Mouse (Mus musculus): ENCODE results near the gene Trpm7. TPM values are rescaled to one million over a fixed set of nuclear protein-coding genes. Genes with fewer than 3 reads are reported as not detected.

The Trpm7 gene
- polyA plus RNA-seq (2014; fragmentation: Nextera tagmentation; extraction: Ambion mirVana), result 30.8 and 34.3 TPM in 2 replicates

DNA sequence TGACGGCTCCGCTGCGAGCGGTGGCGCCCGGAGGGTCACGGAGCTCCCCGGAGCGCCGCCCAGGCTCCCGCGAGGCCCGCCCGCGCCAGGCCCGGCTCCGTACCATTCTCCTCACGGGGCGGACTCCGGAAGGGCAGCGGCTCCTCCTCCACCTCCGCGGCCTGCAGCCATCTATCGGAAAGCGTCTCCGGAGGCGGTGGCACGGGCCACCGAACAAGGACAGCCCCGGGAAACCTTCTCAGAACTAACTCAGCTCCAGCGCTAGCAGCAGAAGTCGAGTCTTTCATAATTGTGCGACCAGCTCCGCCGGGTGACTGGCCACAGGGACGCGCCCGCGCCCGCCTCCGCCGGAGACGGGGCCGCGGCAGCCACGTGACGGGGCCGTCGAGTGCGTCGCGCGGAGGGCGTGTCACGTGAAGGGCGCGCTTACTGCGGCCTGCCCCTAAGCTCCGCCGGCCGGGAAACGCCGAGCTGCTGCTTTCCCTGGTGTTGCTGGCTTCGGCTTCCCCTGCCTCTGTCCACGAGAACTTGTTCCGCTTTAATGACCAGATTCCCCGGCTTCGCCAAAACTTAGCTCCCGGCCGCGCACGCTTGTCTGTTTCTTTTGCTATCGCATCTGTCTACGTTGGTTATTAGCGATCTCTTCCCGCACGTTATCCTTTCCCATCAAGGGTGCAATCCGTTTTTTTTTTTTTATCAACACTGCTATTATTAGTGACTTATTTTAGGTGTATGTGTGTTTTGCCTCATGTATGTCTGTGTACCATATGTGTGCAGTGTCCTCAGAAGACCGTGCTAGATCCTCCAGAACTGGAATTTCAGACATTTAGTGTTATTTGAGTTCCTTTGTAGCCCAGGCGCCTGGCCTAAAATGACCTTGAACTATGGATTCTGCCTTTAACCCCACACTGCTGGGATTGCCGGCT, at the start of gene Trpm7:
TSS of gene Trpm7 (minus strand) at position 360 of the 926 bp plus-strand sequence.
- H3K4me2 ChIP-seq (replicated peaks), result peak within 1 kb of the TSS; percentile 78
- H3K27ac ChIP-seq, result peak within 1 kb of the TSS; percentile 92
- DNase-seq (ENCODE audit: low spot score), result peak; percentile 94
- H3K27me3 ChIP-seq (ENCODE audit: control insufficient read depth, insufficient read depth, low read length), result no peaks in the 10 kb centered on the region
- no peaks in the 10 kb centered on the region for H3K36me3 ChIP-seq (replicated peaks; ENCODE audit: control insufficient read depth, insufficient read depth)
- H3K4me1 ChIP-seq (replicated peaks; ENCODE audit: control insufficient read depth, insufficient read depth, low read length), result peaks cover 18% of the 10 kb centered on the region
- H3K9me3 ChIP-seq (ENCODE audit: control insufficient read depth, low read length), result no peaks in the 10 kb centered on the region
- ATAC-seq (ENCODE audit: low FRiP score), result peak; percentile 98
- under 1% methylated on average over 63 of the region's 81 CpGs for WGBS
- peak within 1 kb of the TSS; percentile 75 for H3K4me3 ChIP-seq (replicated peaks; ENCODE audit: low read length)
- H3K9ac ChIP-seq, result peak within 1 kb of the TSS; percentile 81

DNA sequence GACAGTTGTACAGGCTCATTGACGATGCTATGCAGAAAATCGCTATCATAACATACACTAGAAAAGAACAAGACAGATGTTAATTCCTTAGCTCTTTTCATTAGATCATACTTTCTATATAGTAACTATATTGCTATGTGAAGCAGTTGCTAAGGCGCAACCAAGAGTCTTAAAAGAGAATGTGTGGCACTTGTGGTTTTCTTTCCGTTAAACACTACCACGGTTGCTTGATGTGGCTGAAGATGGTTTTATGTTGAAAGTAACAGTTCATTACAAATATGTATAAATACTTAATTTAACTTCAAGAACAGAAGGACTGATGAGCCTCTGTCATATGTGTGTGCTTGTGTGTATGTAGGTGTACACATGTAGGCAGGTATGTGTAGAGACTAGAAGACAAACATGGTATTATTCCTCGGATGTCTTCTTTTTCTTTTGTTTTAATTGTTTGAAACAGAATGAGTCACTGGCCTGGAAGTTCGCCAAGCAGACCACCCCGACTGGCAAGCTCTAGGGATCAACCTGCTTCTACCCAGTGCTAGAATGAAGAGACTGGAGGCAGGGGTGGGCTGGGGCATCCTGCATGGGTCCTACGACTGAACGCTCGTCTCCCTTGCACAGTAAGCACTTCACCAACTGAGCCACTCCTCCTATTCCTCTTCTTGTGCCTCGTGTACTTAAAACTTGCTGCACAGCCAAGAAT, 44.5 kb upstream of the Trpm7 start:
- Histone ChIP-seq H3K4me1 (replicated peaks; ENCODE audit: control insufficient read depth, insufficient read depth, low read length) (no peaks in the 10 kb centered on the region), H3K4me3 (replicated peaks; ENCODE audit: low read length) (no peak overlapping the region), H3K9me3 (ENCODE audit: control insufficient read depth, low read length) (no peaks in the 10 kb centered on the region), H3K4me2 (replicated peaks) (no peak overlapping the region), H3K27me3 (ENCODE audit: control insufficient read depth, insufficient read depth, low read length) (no peaks in the 10 kb centered on the region), H3K9ac (no peak overlapping the region), H3K36me3 (replicated peaks; ENCODE audit: control insufficient read depth, insufficient read depth) (peaks cover 86% of the 10 kb centered on the region), H3K27ac (no peak overlapping the region)
- ATAC-seq (ENCODE audit: low FRiP score) (no peak), DNase-seq (ENCODE audit: low spot score) (no peak)
- WGBS, result 83% methylated on average over 12 of the region's 12 CpGs

DNA sequence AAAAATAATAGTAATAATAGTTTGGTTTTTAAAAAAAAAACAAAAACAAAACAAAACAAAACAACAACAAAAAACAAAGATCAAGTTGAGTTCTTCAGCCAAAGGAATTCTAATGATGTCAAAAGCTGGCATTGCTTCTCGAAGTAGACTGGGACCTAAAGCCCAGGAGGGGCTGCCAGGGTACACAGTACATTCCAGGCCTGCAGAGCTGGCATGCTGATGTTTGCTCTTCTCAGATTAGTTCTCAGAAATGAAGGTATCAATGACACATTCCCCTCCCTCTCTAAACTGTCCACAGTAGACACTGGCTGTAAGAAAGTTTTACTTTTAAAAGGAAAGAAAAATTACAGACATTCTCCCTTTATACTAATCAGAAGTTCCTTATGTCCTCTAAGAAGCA, 40.2 kb upstream of the Trpm7 start:
- ATAC-seq (ENCODE audit: low FRiP score) (no peak), DNase-seq (ENCODE audit: low spot score) (no peak)
- H3K27me3 ChIP-seq (ENCODE audit: control insufficient read depth, insufficient read depth, low read length), result no peaks in the 10 kb centered on the region
- no peak overlapping the region for H3K4me2 ChIP-seq (replicated peaks)
- no peak overlapping the region for H3K27ac ChIP-seq
- no peaks in the 10 kb centered on the region for H3K4me1 ChIP-seq (replicated peaks; ENCODE audit: control insufficient read depth, insufficient read depth, low read length)
- no peaks in the 10 kb centered on the region for H3K9me3 ChIP-seq (ENCODE audit: control insufficient read depth, low read length)
- H3K9ac ChIP-seq, result no peak overlapping the region
- 82% methylated on average over 1 of the region's 1 CpGs for WGBS
- no peak overlapping the region for H3K4me3 ChIP-seq (replicated peaks; ENCODE audit: low read length)
- H3K36me3 ChIP-seq (replicated peaks; ENCODE audit: control insufficient read depth, insufficient read depth), result peaks cover 80% of the 10 kb centered on the region

DNA sequence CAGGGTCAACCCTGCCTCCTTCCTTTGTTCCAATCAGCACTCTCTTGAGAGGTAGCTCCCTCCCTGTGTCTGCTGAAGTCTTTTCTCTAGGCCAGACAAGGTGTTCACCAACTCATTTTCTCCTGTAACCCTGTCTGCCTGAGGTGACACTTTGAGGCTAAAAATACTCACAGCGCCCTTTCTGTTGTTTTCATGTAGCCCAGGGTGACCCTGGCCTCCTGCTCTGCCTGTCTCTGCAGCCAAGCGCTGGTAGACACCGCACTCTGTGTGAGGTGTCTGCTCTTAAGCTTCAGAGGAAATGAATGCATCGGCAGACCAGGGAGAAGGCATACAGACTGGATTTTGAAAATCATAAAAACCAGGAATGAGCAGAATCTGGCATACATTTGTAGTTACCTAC, 38.1 kb upstream of the Trpm7 start:
- no peak overlapping the region for H3K9ac ChIP-seq
- no peaks in the 10 kb centered on the region for H3K27me3 ChIP-seq (ENCODE audit: control insufficient read depth, insufficient read depth, low read length)
- no peaks in the 10 kb centered on the region for H3K4me1 ChIP-seq (replicated peaks; ENCODE audit: control insufficient read depth, insufficient read depth, low read length)
- 67% methylated on average over 4 of the region's 4 CpGs for WGBS
- ATAC-seq (ENCODE audit: low FRiP score), result no peak
- no peak overlapping the region for H3K4me3 ChIP-seq (replicated peaks; ENCODE audit: low read length)
- DNase-seq (ENCODE audit: low spot score), result no peak
- peaks cover 58% of the 10 kb centered on the region for H3K36me3 ChIP-seq (replicated peaks; ENCODE audit: control insufficient read depth, insufficient read depth)
- no peaks in the 10 kb centered on the region for H3K9me3 ChIP-seq (ENCODE audit: control insufficient read depth, low read length)
- H3K27ac ChIP-seq, result no peak overlapping the region
- H3K4me2 ChIP-seq (replicated peaks), result no peak overlapping the region

- Histone ChIP-seq H3K27me3 (ENCODE audit: control insufficient read depth, insufficient read depth, low read length) (no peaks in the 10 kb centered on the region), H3K36me3 (replicated peaks; ENCODE audit: control insufficient read depth, insufficient read depth) (peaks cover 69% of the 10 kb centered on the region), H3K4me2 (replicated peaks) (no peak overlapping the region), H3K9ac (no peak overlapping the region), H3K4me1 (replicated peaks; ENCODE audit: control insufficient read depth, insufficient read depth, low read length) (no peaks in the 10 kb centered on the region), H3K4me3 (replicated peaks; ENCODE audit: low read length) (no peak overlapping the region), H3K9me3 (ENCODE audit: control insufficient read depth, low read length) (no peaks in the 10 kb centered on the region), H3K27ac (no peak overlapping the region)
- DNase-seq (ENCODE audit: low spot score) (no peak), ATAC-seq (ENCODE audit: low FRiP score) (no peak)
- WGBS, result 77% methylated on average over 3 of the region's 3 CpGs
Measured at GRCm38 (mm10) chr2:126904162-126904561, 28.1 kb upstream of the Trpm7 start.

DNA sequence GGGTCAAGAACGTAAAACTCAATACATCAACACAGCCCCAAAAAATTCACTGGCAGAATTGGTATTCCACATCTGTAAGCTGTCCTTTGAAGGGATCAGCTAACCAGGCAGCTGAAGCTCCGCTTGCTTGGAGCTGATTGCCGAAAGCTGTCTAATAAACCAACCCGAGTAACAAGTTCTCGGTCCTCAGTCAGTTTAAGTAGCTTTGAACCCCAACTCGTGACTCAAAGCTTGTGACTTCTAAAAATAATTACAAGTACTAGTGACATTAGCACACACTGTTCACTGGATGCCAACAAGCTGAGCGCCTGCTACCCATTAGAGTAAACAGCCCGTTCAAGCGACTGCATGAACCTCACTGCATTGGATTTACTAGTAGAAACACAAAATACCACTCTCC, 21.5 kb upstream of the Trpm7 start:
- Histone ChIP-seq H3K27ac (no peak overlapping the region), H3K27me3 (ENCODE audit: control insufficient read depth, insufficient read depth, low read length) (no peaks in the 10 kb centered on the region), H3K9me3 (ENCODE audit: control insufficient read depth, low read length) (no peaks in the 10 kb centered on the region), H3K9ac (no peak overlapping the region), H3K36me3 (replicated peaks; ENCODE audit: control insufficient read depth, insufficient read depth) (peaks cover 52% of the 10 kb centered on the region), H3K4me3 (replicated peaks; ENCODE audit: low read length) (no peak overlapping the region), H3K4me2 (replicated peaks) (no peak overlapping the region), H3K4me1 (replicated peaks; ENCODE audit: control insufficient read depth, insufficient read depth, low read length) (no peaks in the 10 kb centered on the region)
- WGBS, result 90% methylated on average over 9 of the region's 9 CpGs
- ATAC-seq (ENCODE audit: low FRiP score) (no peak), DNase-seq (ENCODE audit: low spot score) (no peak)

DNA sequence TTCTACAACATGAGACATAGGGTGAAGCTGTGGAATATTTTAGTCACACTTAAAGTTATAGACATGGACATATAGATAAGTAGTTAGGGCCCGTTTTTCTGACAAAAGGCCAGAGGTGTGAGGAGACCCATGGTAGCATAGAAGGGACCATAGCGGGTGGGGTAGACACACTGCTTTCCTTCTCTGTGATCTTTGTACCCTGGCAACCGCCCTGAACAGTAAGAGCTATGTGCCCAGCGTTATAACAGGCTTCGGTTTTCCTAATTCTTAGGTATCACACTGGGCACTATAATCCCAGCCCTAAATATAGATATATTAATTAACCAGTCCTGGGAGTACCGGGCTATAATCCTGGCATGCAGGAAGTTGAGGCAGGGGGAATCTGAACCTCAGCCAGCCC, 20.9 kb upstream of the Trpm7 start:
- H3K9me3 ChIP-seq (ENCODE audit: control insufficient read depth, low read length), result no peaks in the 10 kb centered on the region
- no peaks in the 10 kb centered on the region for H3K4me1 ChIP-seq (replicated peaks; ENCODE audit: control insufficient read depth, insufficient read depth, low read length)
- no peak overlapping the region for H3K4me3 ChIP-seq (replicated peaks; ENCODE audit: low read length)
- no peak overlapping the region for H3K27ac ChIP-seq
- H3K4me2 ChIP-seq (replicated peaks), result no peak overlapping the region
- no peaks in the 10 kb centered on the region for H3K27me3 ChIP-seq (ENCODE audit: control insufficient read depth, insufficient read depth, low read length)
- H3K36me3 ChIP-seq (replicated peaks; ENCODE audit: control insufficient read depth, insufficient read depth), result peaks cover 51% of the 10 kb centered on the region
- no peak for ATAC-seq (ENCODE audit: low FRiP score)
- 89% methylated on average over 6 of the region's 6 CpGs for WGBS
- H3K9ac ChIP-seq, result no peak overlapping the region
- no peak for DNase-seq (ENCODE audit: low spot score)

DNA sequence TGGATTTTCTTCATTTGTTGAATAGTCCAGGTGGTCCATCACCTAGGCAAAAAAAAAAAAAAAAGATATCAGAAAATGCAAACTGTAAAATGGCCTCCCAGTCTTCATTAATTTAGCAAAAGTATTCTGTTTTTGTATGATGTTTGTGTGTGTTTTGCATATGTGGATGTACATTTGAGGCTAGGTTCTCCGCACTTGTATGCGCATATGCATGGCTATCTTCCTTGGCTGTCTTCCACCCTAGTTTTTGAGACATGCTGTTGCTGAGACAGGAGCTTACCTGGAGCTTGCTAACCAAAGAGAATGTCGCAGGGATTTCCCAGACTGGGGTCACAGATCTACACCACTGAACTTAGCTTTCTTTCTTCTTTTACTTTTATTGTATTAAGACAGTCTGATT, 18.2 kb upstream of the Trpm7 start:
- Histone ChIP-seq H3K27me3 (ENCODE audit: control insufficient read depth, insufficient read depth, low read length) (no peaks in the 10 kb centered on the region), H3K4me2 (replicated peaks) (no peak overlapping the region), H3K27ac (no peak overlapping the region), H3K4me3 (replicated peaks; ENCODE audit: low read length) (no peak overlapping the region), H3K9ac (no peak overlapping the region), H3K4me1 (replicated peaks; ENCODE audit: control insufficient read depth, insufficient read depth, low read length) (no peaks in the 10 kb centered on the region), H3K9me3 (ENCODE audit: control insufficient read depth, low read length) (no peaks in the 10 kb centered on the region), H3K36me3 (replicated peaks; ENCODE audit: control insufficient read depth, insufficient read depth) (peaks cover 34% of the 10 kb centered on the region)
- WGBS, result 98% methylated on average over 3 of the region's 3 CpGs
- no peak for ATAC-seq (ENCODE audit: low FRiP score)
- no peak for DNase-seq (ENCODE audit: low spot score)

GRCm38 (mm10) chr2:126892316-126892715, 16.3 kb upstream of the Trpm7 start:
- no peaks in the 10 kb centered on the region for H3K27me3 ChIP-seq (ENCODE audit: control insufficient read depth, insufficient read depth, low read length)
- no peaks in the 10 kb centered on the region for H3K9me3 ChIP-seq (ENCODE audit: control insufficient read depth, low read length)
- WGBS, result 95% methylated on average over 7 of the region's 7 CpGs
- peaks cover 24% of the 10 kb centered on the region for H3K36me3 ChIP-seq (replicated peaks; ENCODE audit: control insufficient read depth, insufficient read depth)
- DNase-seq (ENCODE audit: low spot score), result no peak
- H3K4me2 ChIP-seq (replicated peaks), result no peak overlapping the region
- no peak for ATAC-seq (ENCODE audit: low FRiP score)
- no peak overlapping the region for H3K9ac ChIP-seq
- no peaks in the 10 kb centered on the region for H3K4me1 ChIP-seq (replicated peaks; ENCODE audit: control insufficient read depth, insufficient read depth, low read length)
- no peak overlapping the region for H3K27ac ChIP-seq
- no peak overlapping the region for H3K4me3 ChIP-seq (replicated peaks; ENCODE audit: low read length)
